Mouse (Mus musculus) liver, embryonic 13.5 days (tissue): ENCODE data around the gene Hbb-bt. TPM values are rescaled to one million over a fixed set of nuclear protein-coding genes. Genes with fewer than 3 reads are reported as not detected.
"Not testable (repeated sequence)": the region's sequence is repeated elsewhere in the genome, so short reads cannot be mapped to it uniquely, and the experiment has no call there.

Source experiments
- ATAC-seq: fragments of 200-750 bp; cut with Nextera tagmentation; 2 replicates; pipeline ENCODE4 v1.8.0; 2017; ENCODE audit warnings: low read depth, mild to moderate bottlenecking, moderate number of reproducible peaks, moderate library complexity
- DNase-seq: peaks from one replicate; pipeline ENCODE4 v3.0.0; 2022
- H3K27ac ChIP-seq: fragments of 300-500 bp; sonication (generic); 2 replicates; pipeline ENCODE4 v1.5.1; 2015; ENCODE audit warnings: moderate library complexity, mild to moderate bottlenecking, inconsistent platforms
- H3K27me3 ChIP-seq: fragments of 300-500 bp; sonication (generic); 2 replicates; pipeline ENCODE4 v1.6.1; 2015; ENCODE audit warnings: mild to moderate bottlenecking, inconsistent platforms
- H3K36me3 ChIP-seq: fragments of 300-500 bp; sonication (generic); 2 replicates; pipeline ENCODE4 v1.6.1; 2015; ENCODE audit warnings: mild to moderate bottlenecking, inconsistent platforms
- H3K4me1 ChIP-seq: fragments of 300-500 bp; sonication (generic); replicated peaks from 2 replicates; pipeline ENCODE4 v1.6.1; 2015; ENCODE audit warnings: inconsistent platforms
- H3K4me2 ChIP-seq: fragments of 300-500 bp; sonication (generic); 2 replicates; pipeline ENCODE4 v1.6.1; 2015; ENCODE audit warnings: inconsistent platforms, mild to moderate bottlenecking, moderate library complexity
- H3K4me3 ChIP-seq: fragments of 300-500 bp; sonication (generic); replicated peaks from 2 replicates; pipeline ENCODE4 v1.5.1; 2015; ENCODE audit warnings: mild to moderate bottlenecking, inconsistent platforms
- H3K9ac ChIP-seq: fragments of 300-500 bp; sonication (generic); 2 replicates; pipeline ENCODE4 v1.6.1; 2015; ENCODE audit warnings: mild to moderate bottlenecking, inconsistent platforms
- H3K9me3 ChIP-seq: fragments of 300-500 bp; sonication (generic); replicated peaks from 2 replicates; pipeline ENCODE4 v1.6.1; 2016; ENCODE audit warnings: inconsistent platforms
- WGBS: fragments of 180-500 bp; shearing (Covaris S2); methylation state at CpG from one replicate; pipeline ENCODE4 v1.1.7; 2015; ENCODE audit not compliant: insufficient replicate concordance; 5-methylcytosine and 5-hydroxymethylcytosine counted together
- polyA plus RNA-seq: library from polyadenylated mRNA; unstranded; fragments of >200 nt; fragmentation: Nextera tagmentation; extraction: Ambion mirVana; gene quantifications from 2 replicates; pipeline ENCODE4 v1.2.1, GENCODE M21; 2015

The Hbb-bt gene
- polyA plus RNA-seq, 1 experiment from 2014 or later, result 53,102 TPM

GRCm38 (mm10) chr7:103826255-103826887, 12.6 kb upstream of the Hbb-bt start:
- Histone ChIP-seq H3K4me2 (peak overlapping the region; percentile 48), H3K9me3 (no peaks in the 10 kb centered on the region), H3K36me3 (no peaks in the 10 kb centered on the region), H3K4me3 (peak overlapping the region; percentile 55), H3K4me1 (peaks cover 44% of the 10 kb centered on the region), H3K27ac (peak overlapping the region; percentile 96), H3K9ac (peak overlapping the region; percentile 72), H3K27me3 (no peaks in the 10 kb centered on the region)
- WGBS, result 60% methylated on average over 3 of the region's 3 CpGs
- ATAC-seq (peak; percentile 67), DNase-seq (no peak)

- Histone ChIP-seq H3K9ac (peak overlapping the region; percentile 29; the same call in 1 of the 2 replicates), H3K4me3 (peak overlapping the region; percentile 43), H3K4me2 (no peak overlapping the region), H3K27me3 (no peaks in the 10 kb centered on the region), H3K36me3 (no peaks in the 10 kb centered on the region), H3K4me1 (peaks cover 41% of the 10 kb centered on the region), H3K9me3 (no peaks in the 10 kb centered on the region), H3K27ac (peak overlapping the region; percentile 98)
- WGBS, result 61% methylated on average over 3 of the region's 3 CpGs
- DNase-seq (no peak), ATAC-seq (peak; percentile 82)
Measured at GRCm38 (mm10) chr7:103825536-103826254, 11.9 kb upstream of the Hbb-bt start.

- no peak for ATAC-seq
- H3K4me3 ChIP-seq, result peak overlapping the region; percentile 43
- H3K4me2 ChIP-seq, result peak overlapping the region; percentile 64
- peaks cover 32% of the 10 kb centered on the region for H3K4me1 ChIP-seq
- WGBS, result 47% methylated on average over 2 of the region's 2 CpGs
- H3K9ac ChIP-seq, result peak overlapping the region; percentile 73
- no peaks in the 10 kb centered on the region for H3K27me3 ChIP-seq
- H3K27ac ChIP-seq, result peak overlapping the region; percentile 98
- no peaks in the 10 kb centered on the region for H3K36me3 ChIP-seq
- H3K9me3 ChIP-seq, result no peaks in the 10 kb centered on the region
- DNase-seq, result no peak
Measured at GRCm38 (mm10) chr7:103824597-103824996, 10.8 kb upstream of the Hbb-bt start.

- Histone ChIP-seq H3K9ac (peak overlapping the region; percentile 71), H3K27ac (peak overlapping the region; percentile 97), H3K4me2 (peak overlapping the region; percentile 69), H3K4me3 (peak overlapping the region; percentile 45), H3K4me1 (peaks cover 13% of the 10 kb centered on the region)
- not testable (repeated sequence) for H3K9me3 ChIP-seq, ATAC-seq, H3K36me3 ChIP-seq, H3K27me3 ChIP-seq, DNase-seq
- 57% methylated on average over 1 of the region's 2 CpGs for WGBS
Measured at GRCm38 (mm10) chr7:103815085-103815484, 1.3 kb upstream of the Hbb-bt start.

- Histone ChIP-seq H3K27ac (peak overlapping the region; percentile 96), H3K4me2 (peak overlapping the region; percentile 43; the same call in 1 of the 2 replicates), H3K4me3 (peak overlapping the region; percentile 60), H3K4me1 (peaks cover 29% of the 10 kb centered on the region)
- DNase-seq, H3K27me3 ChIP-seq, H3K36me3 ChIP-seq, ATAC-seq, H3K9me3 ChIP-seq, H3K9ac ChIP-seq: not testable (repeated sequence)
- WGBS, result no CpG with 5 or more reads among the region's 3 CpGs
Measured at GRCm38 (mm10) chr7:103813152-103813551, 644 bp downstream of the Hbb-bt start.

GRCm38 (mm10) chr7:103812174-103812573, 1.6 kb downstream of the Hbb-bt start:
- Histone ChIP-seq H3K36me3 (no peaks in the 10 kb centered on the region), H3K27me3 (no peaks in the 10 kb centered on the region), H3K27ac (peak overlapping the region; percentile 99), H3K4me3 (peak overlapping the region; percentile 69), H3K9ac (peak overlapping the region; percentile 85), H3K9me3 (no peaks in the 10 kb centered on the region), H3K4me1 (peaks cover 38% of the 10 kb centered on the region), H3K4me2 (peak overlapping the region; percentile 63)
- WGBS, result 4% methylated on average over 1 of the region's 1 CpGs
- ATAC-seq (no peak), DNase-seq (no peak)

- Histone ChIP-seq H3K4me2 (peak overlapping the region; percentile 45), H3K4me1 (peaks cover 43% of the 10 kb centered on the region), H3K27ac (peak overlapping the region; percentile 97), H3K9ac (peak overlapping the region; percentile 66), H3K4me3 (peak overlapping the region; percentile 51), H3K27me3 (no peaks in the 10 kb centered on the region), H3K36me3 (no peaks in the 10 kb centered on the region), H3K9me3 (no peaks in the 10 kb centered on the region)
- ATAC-seq, result peak; percentile 62
- 27% methylated on average over 1 of the region's 1 CpGs for WGBS
- DNase-seq, result no peak
Measured at GRCm38 (mm10) chr7:103811223-103811845, 2.5 kb downstream of the Hbb-bt start.

- Histone ChIP-seq H3K9ac (peak overlapping the region; percentile 30; the same call in 1 of the 2 replicates), H3K27me3 (no peaks in the 10 kb centered on the region), H3K9me3 (no peaks in the 10 kb centered on the region), H3K4me3 (peak overlapping the region; percentile 51), H3K27ac (peak overlapping the region; percentile 97), H3K4me2 (peak overlapping the region; percentile 23; the same call in 1 of the 2 replicates), H3K4me1 (peaks cover 39% of the 10 kb centered on the region), H3K36me3 (no peaks in the 10 kb centered on the region)
- DNase-seq, result no peak
- 26% methylated on average over 3 of the region's 3 CpGs for WGBS
- ATAC-seq, result peak; percentile 21
Measured at GRCm38 (mm10) chr7:103810746-103811145, 3.0 kb downstream of the Hbb-bt start.

GRCm38 (mm10) chr7:103810296-103810695, 3.5 kb downstream of the Hbb-bt start:
- no peak for ATAC-seq
- peak overlapping the region; percentile 60 for H3K4me2 ChIP-seq

GRCm38 (mm10) chr7:103809801-103810155, 4.0 kb downstream of the Hbb-bt start:
- H3K4me2 ChIP-seq, result peak overlapping the region; percentile 60
- ATAC-seq (no peak), DNase-seq (no peak)
- H3K9ac ChIP-seq, result peak overlapping the region; percentile 70
- H3K27me3 ChIP-seq, result no peaks in the 10 kb centered on the region
- 20% methylated on average over 1 of the region's 1 CpGs for WGBS
- H3K36me3 ChIP-seq, result no peaks in the 10 kb centered on the region
- no peaks in the 10 kb centered on the region for H3K9me3 ChIP-seq
- peak overlapping the region; percentile 41 for H3K4me3 ChIP-seq
- peak overlapping the region; percentile 97 for H3K27ac ChIP-seq
- peaks cover 34% of the 10 kb centered on the region for H3K4me1 ChIP-seq

More at GRCm38 (mm10) chr7:103810296-103810695, 3.5 kb downstream of the Hbb-bt start:
- H3K4me1 ChIP-seq, result peaks cover 36% of the 10 kb centered on the region
- peak overlapping the region; percentile 41 for H3K4me3 ChIP-seq
- H3K9me3 ChIP-seq, result no peaks in the 10 kb centered on the region
- 41% methylated on average over 1 of the region's 1 CpGs for WGBS
- no peak for DNase-seq
- peak overlapping the region; percentile 70 for H3K9ac ChIP-seq
- peak overlapping the region; percentile 97 for H3K27ac ChIP-seq
- H3K36me3 ChIP-seq, result no peaks in the 10 kb centered on the region
- H3K27me3 ChIP-seq, result no peaks in the 10 kb centered on the region
